Mouse (Mus musculus): Measurements from ENCODE around the gene Arhgef3.

- TF ChIP-seq CTCF (IDR thresholded peaks at IDR 0.05) = no peak
- TF ChIP-seq POLR2A (IDR thresholded peaks at IDR 0.05; ENCODE audit: insufficient read depth, low read depth, low read length) = no peak
These were observed 171.5 kb downstream of the Arhgef3 start for GRCm38 (mm10) chr14:27286202-27286601.

All from heart, adult 2 months (tissue).